Mouse (Mus musculus): ENCODE data around the gene Cwf19l1. TPM values are rescaled to one million over a fixed set of nuclear protein-coding genes. Genes with fewer than 3 reads are reported as not detected.
A peak's percentile ranks its signal among the peaks of the same experiment; 100 is the strongest.

The Cwf19l1 gene
- 7.9 and 9.9 TPM in 2 replicates for polyA plus RNA-seq (2012; rRNA removed)

DNA sequence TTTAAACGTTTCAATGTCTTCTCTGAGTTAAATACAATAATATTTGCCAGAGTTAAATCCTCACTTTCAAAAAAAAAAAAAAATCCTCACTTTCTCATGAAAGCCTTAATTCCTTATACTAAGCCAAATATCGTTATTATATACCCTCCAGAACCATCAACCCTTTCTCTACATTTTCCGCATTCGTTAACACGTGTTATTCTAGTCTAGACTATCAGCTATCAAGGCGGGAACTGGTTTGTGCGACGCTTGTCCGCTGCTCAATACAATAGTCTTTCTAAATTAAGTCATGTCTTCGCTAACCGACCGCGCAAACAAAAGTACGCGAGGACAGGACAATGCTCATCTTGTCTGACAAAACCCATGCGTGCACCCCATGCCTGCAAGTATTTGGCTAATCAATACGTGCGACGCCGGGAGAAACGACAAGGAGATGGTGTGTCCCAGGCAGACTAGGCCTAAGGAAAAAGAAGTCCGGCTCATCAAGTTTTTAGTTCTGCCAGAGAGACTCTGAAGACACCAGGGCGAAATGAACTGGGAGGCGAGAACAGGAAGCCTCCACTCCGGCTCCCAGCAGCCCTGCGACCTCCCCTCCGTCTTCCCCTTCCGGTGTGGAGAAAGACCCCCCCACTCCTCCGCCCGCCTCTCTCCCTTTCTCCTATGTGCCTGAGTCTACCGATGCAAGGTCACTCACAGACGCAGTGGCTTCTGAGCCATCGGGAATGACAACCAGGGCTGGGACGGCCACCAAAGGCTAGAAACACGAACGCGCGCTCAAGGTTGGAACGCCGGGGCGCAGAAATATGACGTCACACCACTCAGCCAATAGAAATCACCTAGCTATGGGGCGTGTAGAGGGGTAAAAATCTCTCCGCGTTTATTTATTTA lies at the start of gene Cwf19l1:
Cwf19l1 (minus strand) TSS at position 805 of the 888 bp plus-strand sequence.
- WGBS = under 1% methylated on average over 45 of the region's 45 CpGs
- Histone ChIP-seq H3K4me3 (ENCODE audit: insufficient read depth, low read depth, low read length) (peak within 1 kb of the TSS; percentile 100), H3K27ac (ENCODE audit: insufficient read depth, low read depth, low read length) (peak within 1 kb of the TSS; percentile 97), H3K36me3 (ENCODE audit: control insufficient read depth, insufficient read depth, low read length) (no peaks in the 10 kb centered on the region; the same call in none of the 2 replicates), H3K4me1 (ENCODE audit: control insufficient read depth, insufficient read depth, low read length) (peaks cover 5% of the 10 kb centered on the region), H3K27me3 (replicated peaks; ENCODE audit: control insufficient read depth, insufficient read depth, low read length) (no peaks in the 10 kb centered on the region)
- no peak for TF ChIP-seq CTCF (conservative IDR thresholded peaks at IDR 0.05; ENCODE audit: insufficient read depth, insufficient read length, low read depth, low read length)
- TF ChIP-seq POLR2A (IDR thresholded peaks at IDR 0.05; ENCODE audit: low read depth, low read length) = peak; percentile 14
- DNase-seq = peak; percentile 93

GRCm38 (mm10) chr19:44183968-44184367 lies 48.3 kb upstream of the Cwf19l1 start:
- TF ChIP-seq POLR2A (IDR thresholded peaks at IDR 0.05; ENCODE audit: low read depth, low read length) (no peak), CTCF (conservative IDR thresholded peaks at IDR 0.05; ENCODE audit: insufficient read depth, insufficient read length, low read depth, low read length) (no peak)
- Histone ChIP-seq H3K27me3 (replicated peaks; ENCODE audit: control insufficient read depth, insufficient read depth, low read length) (no peaks in the 10 kb centered on the region), H3K27ac (ENCODE audit: insufficient read depth, low read depth, low read length) (no peak overlapping the region), H3K36me3 (ENCODE audit: control insufficient read depth, insufficient read depth, low read length) (no peaks in the 10 kb centered on the region), H3K4me1 (ENCODE audit: control insufficient read depth, insufficient read depth, low read length) (no peaks in the 10 kb centered on the region), H3K4me3 (ENCODE audit: insufficient read depth, low read depth, low read length) (no peak overlapping the region)
- DNase-seq = no peak
- 66% methylated on average over 3 of the region's 3 CpGs for WGBS

DNA sequence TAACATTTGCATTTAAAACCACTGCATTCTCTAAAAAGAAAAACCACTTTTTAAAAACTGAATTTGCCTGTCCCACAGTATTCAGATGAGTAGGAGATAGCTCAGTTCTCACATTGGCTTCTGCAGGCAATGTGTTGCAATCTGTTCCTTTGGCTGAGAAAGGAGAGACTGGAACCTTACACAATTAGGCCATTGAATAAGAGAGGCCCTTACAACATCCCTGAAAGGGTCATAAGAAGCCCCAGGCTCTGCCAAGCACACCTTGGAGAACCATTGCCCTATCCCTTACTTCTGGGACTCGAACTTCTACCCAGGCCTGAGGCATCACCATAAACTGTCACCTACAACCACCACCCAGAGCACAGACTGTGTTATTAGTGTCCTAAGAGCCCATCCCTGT lies 44.8 kb upstream of the Cwf19l1 start:
- no peaks in the 10 kb centered on the region for H3K4me1 ChIP-seq (ENCODE audit: control insufficient read depth, insufficient read depth, low read length)
- H3K27ac ChIP-seq (ENCODE audit: insufficient read depth, low read depth, low read length) = no peak overlapping the region
- no peak for DNase-seq
- H3K4me3 ChIP-seq (ENCODE audit: insufficient read depth, low read depth, low read length) = no peak overlapping the region
- TF ChIP-seq POLR2A (IDR thresholded peaks at IDR 0.05; ENCODE audit: low read depth, low read length) = no peak
- no peak for TF ChIP-seq CTCF (conservative IDR thresholded peaks at IDR 0.05; ENCODE audit: insufficient read depth, insufficient read length, low read depth, low read length)
- H3K36me3 ChIP-seq (ENCODE audit: control insufficient read depth, insufficient read depth, low read length) = no peaks in the 10 kb centered on the region
- WGBS = 91% methylated on average over 1 of the region's 1 CpGs
- H3K27me3 ChIP-seq (replicated peaks; ENCODE audit: control insufficient read depth, insufficient read depth, low read length) = no peaks in the 10 kb centered on the region

DNA sequence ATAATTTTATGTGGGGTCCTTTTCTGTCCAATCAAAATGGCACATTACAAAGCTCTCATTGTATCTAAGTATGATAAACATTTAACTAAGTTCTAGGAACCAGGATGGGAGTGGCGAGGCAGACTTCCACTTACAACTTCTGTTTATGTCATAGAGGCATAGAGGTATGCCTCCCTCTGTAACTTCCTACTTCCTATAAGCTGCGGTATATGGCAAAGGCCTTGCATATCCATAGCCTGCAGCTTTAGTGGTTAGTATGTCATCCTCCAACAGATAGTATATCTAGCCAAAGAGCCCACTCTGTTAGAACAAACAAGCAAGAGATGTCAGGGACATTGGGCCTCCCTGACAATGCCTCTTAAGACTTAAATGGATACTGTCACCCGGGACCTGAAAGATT lies 41.1 kb upstream of the Cwf19l1 start:
- 91% methylated on average over 3 of the region's 3 CpGs for WGBS
- Histone ChIP-seq H3K27me3 (replicated peaks; ENCODE audit: control insufficient read depth, insufficient read depth, low read length) (no peaks in the 10 kb centered on the region), H3K27ac (ENCODE audit: insufficient read depth, low read depth, low read length) (no peak overlapping the region), H3K4me1 (ENCODE audit: control insufficient read depth, insufficient read depth, low read length) (no peaks in the 10 kb centered on the region), H3K36me3 (ENCODE audit: control insufficient read depth, insufficient read depth, low read length) (no peaks in the 10 kb centered on the region), H3K4me3 (ENCODE audit: insufficient read depth, low read depth, low read length) (no peak overlapping the region)
- DNase-seq = no peak
- TF ChIP-seq POLR2A (IDR thresholded peaks at IDR 0.05; ENCODE audit: low read depth, low read length) = no peak
- no peak for TF ChIP-seq CTCF (conservative IDR thresholded peaks at IDR 0.05; ENCODE audit: insufficient read depth, insufficient read length, low read depth, low read length)

- DNase-seq = no peak
- H3K36me3 ChIP-seq (ENCODE audit: control insufficient read depth, insufficient read depth, low read length) = no peaks in the 10 kb centered on the region
- WGBS = 57% methylated on average over 8 of the region's 8 CpGs
- no peaks in the 10 kb centered on the region for H3K27me3 ChIP-seq (replicated peaks; ENCODE audit: control insufficient read depth, insufficient read depth, low read length)
- no peak overlapping the region for H3K4me3 ChIP-seq (ENCODE audit: insufficient read depth, low read depth, low read length)
- TF ChIP-seq CTCF (conservative IDR thresholded peaks at IDR 0.05; ENCODE audit: insufficient read depth, insufficient read length, low read depth, low read length) (no peak), POLR2A (IDR thresholded peaks at IDR 0.05; ENCODE audit: low read depth, low read length) (no peak)
- H3K27ac ChIP-seq (ENCODE audit: insufficient read depth, low read depth, low read length) = no peak overlapping the region
- no peaks in the 10 kb centered on the region for H3K4me1 ChIP-seq (ENCODE audit: control insufficient read depth, insufficient read depth, low read length)
Measured at GRCm38 (mm10) chr19:44174835-44175234, 39.2 kb upstream of the Cwf19l1 start.

DNA sequence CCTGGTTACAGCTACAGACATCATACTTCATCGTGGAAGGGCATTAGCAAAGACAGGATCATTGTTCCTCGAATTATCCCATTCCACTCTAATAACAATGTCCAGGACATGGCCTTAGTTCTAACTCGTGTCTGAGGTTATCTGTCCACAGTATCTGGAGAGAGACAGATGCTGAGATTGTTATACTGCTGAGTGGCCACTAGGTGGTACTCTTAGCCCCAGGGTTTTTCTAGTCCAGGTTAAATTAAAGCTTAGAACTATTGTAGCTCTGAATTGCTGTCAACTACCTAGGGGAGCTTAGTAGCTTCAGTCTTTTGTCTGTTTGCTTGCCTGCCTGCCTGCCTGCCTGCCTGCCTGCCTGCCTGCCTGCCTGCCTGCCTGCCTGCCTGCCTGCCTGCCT lies 25.8 kb upstream of the Cwf19l1 start:
- WGBS = 9% methylated on average over 3 of the region's 3 CpGs
- H3K36me3 ChIP-seq (ENCODE audit: control insufficient read depth, insufficient read depth, low read length) = no peaks in the 10 kb centered on the region
- no peak overlapping the region for H3K4me3 ChIP-seq (ENCODE audit: insufficient read depth, low read depth, low read length)
- no peak overlapping the region for H3K27ac ChIP-seq (ENCODE audit: insufficient read depth, low read depth, low read length)
- DNase-seq = peak; percentile 9
- no peaks in the 10 kb centered on the region for H3K27me3 ChIP-seq (replicated peaks; ENCODE audit: control insufficient read depth, insufficient read depth, low read length)
- TF ChIP-seq CTCF (conservative IDR thresholded peaks at IDR 0.05; ENCODE audit: insufficient read depth, insufficient read length, low read depth, low read length) (no peak), POLR2A (IDR thresholded peaks at IDR 0.05; ENCODE audit: low read depth, low read length) (no peak)
- no peaks in the 10 kb centered on the region for H3K4me1 ChIP-seq (ENCODE audit: control insufficient read depth, insufficient read depth, low read length)

DNA sequence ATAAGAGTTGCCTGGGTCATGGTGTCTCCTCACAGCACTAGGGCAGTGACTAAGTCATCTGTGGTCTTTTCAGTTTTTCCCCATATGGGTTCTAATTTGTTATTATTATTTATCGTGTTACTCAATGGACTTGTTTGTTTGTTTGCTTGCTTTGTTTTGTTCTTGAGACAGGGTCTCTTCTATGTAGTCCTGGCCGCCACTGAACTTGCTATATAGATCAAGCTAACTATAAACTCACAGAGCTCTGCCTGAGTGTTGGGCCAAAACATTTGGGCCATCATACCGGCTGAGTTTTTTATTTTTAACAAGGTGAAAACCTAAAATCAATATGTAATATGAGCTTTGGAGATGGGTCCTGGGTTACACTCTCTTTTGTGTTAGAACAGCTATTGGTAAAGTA lies 23.7 kb upstream of the Cwf19l1 start:
- WGBS = 85% methylated on average over 3 of the region's 3 CpGs
- no peak for DNase-seq
- Histone ChIP-seq H3K27ac (ENCODE audit: insufficient read depth, low read depth, low read length) (no peak overlapping the region), H3K4me1 (ENCODE audit: control insufficient read depth, insufficient read depth, low read length) (no peaks in the 10 kb centered on the region), H3K36me3 (ENCODE audit: control insufficient read depth, insufficient read depth, low read length) (no peaks in the 10 kb centered on the region), H3K4me3 (ENCODE audit: insufficient read depth, low read depth, low read length) (no peak overlapping the region), H3K27me3 (replicated peaks; ENCODE audit: control insufficient read depth, insufficient read depth, low read length) (no peaks in the 10 kb centered on the region)
- TF ChIP-seq CTCF (conservative IDR thresholded peaks at IDR 0.05; ENCODE audit: insufficient read depth, insufficient read length, low read depth, low read length) (no peak), POLR2A (IDR thresholded peaks at IDR 0.05; ENCODE audit: low read depth, low read length) (no peak)

Data from kidney, adult 2 months (tissue).